Mouse (Mus musculus): ENCODE measurements around the gene Uck2.

Uck2 gene

GRCm38 (mm10) chr1:167283441-167284257, 1.5 kb downstream of the Uck2 start:
- peak; percentile 46 for DNase-seq

GRCm38 (mm10) chr1:167282768-167283167, 2.4 kb downstream of the Uck2 start:
- no peak for DNase-seq

GRCm38 (mm10) chr1:167282112-167282511, 3.0 kb downstream of the Uck2 start:
- no peak for DNase-seq

- no peak for DNase-seq
Observed at GRCm38 (mm10) chr1:167280061-167280460, 5.1 kb downstream of the Uck2 start.

- no peak for DNase-seq
Observed at GRCm38 (mm10) chr1:167279160-167279715, 5.9 kb downstream of the Uck2 start.

GRCm38 (mm10) chr1:167278395-167278794, 6.7 kb downstream of the Uck2 start:
- no peak for DNase-seq

- no peak for DNase-seq
Observed at GRCm38 (mm10) chr1:167274646-167275390, 10.3 kb downstream of the Uck2 start.

GRCm38 (mm10) chr1:167273380-167274163, 11.5 kb downstream of the Uck2 start:
- DNase-seq = no peak

- DNase-seq = no peak
Observed at GRCm38 (mm10) chr1:167271841-167272240, 13.3 kb downstream of the Uck2 start.

- no peak for DNase-seq
Observed at GRCm38 (mm10) chr1:167271304-167271703, 13.8 kb downstream of the Uck2 start.

- DNase-seq = no peak
Observed at GRCm38 (mm10) chr1:167270342-167271111, 14.6 kb downstream of the Uck2 start.

- DNase-seq = peak; percentile 61
Observed at GRCm38 (mm10) chr1:167269856-167270270, 15.3 kb downstream of the Uck2 start.

- DNase-seq = no peak
Observed at GRCm38 (mm10) chr1:167269350-167269811, 15.7 kb downstream of the Uck2 start.

GRCm38 (mm10) chr1:167268360-167269063, 16.6 kb downstream of the Uck2 start:
- DNase-seq = no peak

- DNase-seq = no peak
Observed at GRCm38 (mm10) chr1:167266720-167267119, 18.4 kb downstream of the Uck2 start.

GRCm38 (mm10) chr1:167265366-167265765, 19.8 kb downstream of the Uck2 start:
- DNase-seq = no peak

GRCm38 (mm10) chr1:167262489-167263041, 22.6 kb downstream of the Uck2 start:
- peak; percentile 22 for DNase-seq

- DNase-seq = peak; percentile 28
Observed at GRCm38 (mm10) chr1:167261750-167262149, 23.4 kb downstream of the Uck2 start.

GRCm38 (mm10) chr1:167259702-167260101, 25.4 kb downstream of the Uck2 start:
- DNase-seq = no peak

- peak; percentile 49 for DNase-seq
Observed at GRCm38 (mm10) chr1:167256724-167257302, 28.3 kb downstream of the Uck2 start.

GRCm38 (mm10) chr1:167253579-167253978, 31.5 kb downstream of the Uck2 start:
- DNase-seq = no peak

Measured in kidney, adult 18-20 months (tissue).